Mouse (Mus musculus) embryonic fibroblast, embryonic 13.5 days (primary cell): ENCODE data around the gene Babam2. TPM values are rescaled to one million over a fixed set of nuclear protein-coding genes. Genes with fewer than 3 reads are reported as not detected.

Experiments used
- H3K27ac ChIP-seq: 2 replicates; pipeline ENCODE4 v1.5.1; 2012; ENCODE audit warnings: low read length, control low read depth, inconsistent platforms; ENCODE audit not compliant: insufficient read depth
- H3K4me1 ChIP-seq: 2 replicates; pipeline ENCODE4 v1.6.1; 2011; ENCODE audit warnings: low read length; ENCODE audit not compliant: control insufficient read depth, insufficient read depth
- H3K4me3 ChIP-seq: 2 replicates; pipeline ENCODE4 v1.5.1; 2011; ENCODE audit warnings: mild to moderate bottlenecking, control low read depth, low read length; ENCODE audit not compliant: insufficient read depth
- CTCF ChIP-seq: IDR thresholded peaks from 2 replicates; pipeline ENCODE4 v1.5.1; 2011; ENCODE audit warnings: mild to moderate bottlenecking, control low read depth, low read length, moderate library complexity, borderline replicate concordance; ENCODE audit not compliant: insufficient read depth
- POLR2A ChIP-seq: IDR thresholded peaks from 2 replicates; pipeline ENCODE4 v1.6.1; 2011; ENCODE audit warnings: low read depth, mild to moderate bottlenecking, control low read depth, low read length, moderate library complexity
- polyA plus RNA-seq: library from polyadenylated mRNA; stranded (reverse); fragments of >200 nt; gene quantifications from 2 replicates; pipeline ENCODE4 v1.2.4, GENCODE M21; 2011; ENCODE audit warnings: low read depth; ENCODE audit not compliant: missing spikeins, insufficient read length

Gene Babam2
- polyA plus RNA-seq, 1 experiment: 68.7 TPM

DNA sequence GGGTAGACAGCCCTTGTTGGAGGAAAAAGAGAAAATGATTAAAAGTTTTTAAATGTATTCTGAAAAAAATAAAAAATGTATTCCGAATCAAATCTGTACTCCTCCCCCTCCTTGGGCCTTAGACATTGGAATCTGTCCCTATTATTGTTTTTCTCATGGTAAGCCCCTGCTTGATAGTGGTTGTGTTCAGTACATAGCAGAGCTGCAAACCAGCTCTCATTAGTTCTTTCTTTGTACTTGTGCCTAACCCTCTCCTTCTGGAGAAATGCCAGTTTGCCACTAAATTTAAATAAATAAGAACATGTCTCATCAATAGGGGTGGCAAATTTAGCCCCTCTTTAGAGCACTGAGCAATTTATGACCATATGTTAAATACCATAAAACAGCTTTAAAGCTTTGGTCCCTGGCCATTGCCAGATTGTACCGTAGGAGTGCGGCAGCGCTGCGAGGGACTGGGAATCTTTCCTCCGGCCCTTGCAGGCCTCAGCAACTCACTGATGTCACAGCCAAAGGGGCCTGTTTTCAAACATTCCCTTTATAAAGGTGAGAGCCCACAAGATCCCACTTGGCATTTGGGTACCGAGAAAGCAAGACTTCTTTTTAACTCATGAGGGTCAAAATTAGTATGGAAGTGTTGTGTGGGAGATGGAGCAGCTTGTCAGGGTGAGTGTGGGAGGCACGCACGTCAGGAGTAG is 52.9 kb downstream of the Babam2 start:
- Histone ChIP-seq H3K4me3 (no peak overlapping the region), H3K27ac (peak overlapping the region; percentile 75), H3K4me1 (peaks cover 12% of the 10 kb centered on the region)
- TF ChIP-seq CTCF: no peak
- no peak for TF ChIP-seq POLR2A

DNA sequence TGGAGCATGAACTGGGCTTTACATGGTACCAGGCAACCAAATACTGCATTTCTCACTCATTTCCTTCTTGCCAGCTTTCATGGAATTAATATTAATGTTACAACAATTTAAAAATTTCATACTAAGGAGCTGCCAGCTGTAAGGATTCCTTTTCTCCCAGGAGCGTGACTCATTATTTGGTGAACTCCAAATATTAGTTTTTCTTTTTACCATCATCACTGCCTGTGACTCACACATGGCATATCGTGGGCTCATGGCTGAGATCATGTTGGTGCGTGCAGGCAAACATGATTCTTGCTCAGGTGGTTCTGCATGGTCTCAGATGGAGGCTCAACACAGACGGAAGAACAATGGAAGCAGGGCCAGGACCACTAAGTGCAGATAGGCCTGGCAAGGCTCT is 53.5 kb downstream of the Babam2 start:
- Histone ChIP-seq H3K27ac (peak overlapping the region; percentile 75), H3K4me3 (no peak overlapping the region), H3K4me1 (peaks cover 13% of the 10 kb centered on the region)
- TF ChIP-seq CTCF: no peak
- TF ChIP-seq POLR2A: no peak

DNA sequence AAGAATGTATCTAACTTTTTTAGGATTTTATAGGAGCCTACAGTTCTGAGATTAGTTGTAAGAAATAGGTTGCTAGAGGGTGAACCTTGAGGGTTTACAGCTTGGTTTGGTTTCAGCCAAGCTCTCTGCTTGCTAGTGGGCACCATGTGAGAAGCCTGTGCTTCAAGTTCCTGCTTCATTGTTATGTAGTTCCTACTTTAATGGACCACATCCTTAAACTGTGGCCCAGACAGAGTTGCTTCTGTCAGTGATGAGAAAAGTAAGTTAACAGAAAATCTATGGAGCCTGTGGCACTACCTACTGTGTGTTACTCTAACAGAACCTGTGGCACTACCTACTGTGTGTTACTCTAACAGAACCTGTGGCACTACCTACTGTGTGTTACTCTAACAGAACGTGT is 57.1 kb downstream of the Babam2 start:
- peaks cover 16% of the 10 kb centered on the region for H3K4me1 ChIP-seq
- TF ChIP-seq POLR2A (no peak), CTCF (no peak)
- peak overlapping the region; percentile 28; the same call in 1 of the 2 replicates for H3K27ac ChIP-seq
- H3K4me3 ChIP-seq: no peak overlapping the region

DNA sequence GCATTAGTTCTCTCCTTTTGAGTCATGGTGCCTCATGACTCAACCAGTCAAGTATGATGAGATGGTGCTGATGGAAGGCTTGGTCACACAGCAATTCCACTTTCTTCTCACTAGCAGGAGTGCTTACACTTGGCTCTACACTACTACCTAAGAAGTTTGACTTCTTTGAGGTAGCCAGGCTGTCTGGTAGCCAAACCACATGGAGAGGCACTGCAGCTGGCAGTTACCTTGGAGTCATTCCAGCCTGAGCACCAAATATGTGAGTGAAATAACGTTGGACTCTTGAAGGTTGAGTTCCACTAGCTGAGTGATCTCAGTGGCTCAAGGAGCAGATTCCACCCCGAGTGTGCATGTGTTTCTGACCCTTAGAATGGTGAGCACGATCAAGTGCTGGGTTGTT is 57.8 kb downstream of the Babam2 start:
- Histone ChIP-seq H3K4me3 (no peak overlapping the region), H3K4me1 (peaks cover 16% of the 10 kb centered on the region), H3K27ac (peak overlapping the region; percentile 70)
- TF ChIP-seq POLR2A (no peak), CTCF (no peak)

DNA sequence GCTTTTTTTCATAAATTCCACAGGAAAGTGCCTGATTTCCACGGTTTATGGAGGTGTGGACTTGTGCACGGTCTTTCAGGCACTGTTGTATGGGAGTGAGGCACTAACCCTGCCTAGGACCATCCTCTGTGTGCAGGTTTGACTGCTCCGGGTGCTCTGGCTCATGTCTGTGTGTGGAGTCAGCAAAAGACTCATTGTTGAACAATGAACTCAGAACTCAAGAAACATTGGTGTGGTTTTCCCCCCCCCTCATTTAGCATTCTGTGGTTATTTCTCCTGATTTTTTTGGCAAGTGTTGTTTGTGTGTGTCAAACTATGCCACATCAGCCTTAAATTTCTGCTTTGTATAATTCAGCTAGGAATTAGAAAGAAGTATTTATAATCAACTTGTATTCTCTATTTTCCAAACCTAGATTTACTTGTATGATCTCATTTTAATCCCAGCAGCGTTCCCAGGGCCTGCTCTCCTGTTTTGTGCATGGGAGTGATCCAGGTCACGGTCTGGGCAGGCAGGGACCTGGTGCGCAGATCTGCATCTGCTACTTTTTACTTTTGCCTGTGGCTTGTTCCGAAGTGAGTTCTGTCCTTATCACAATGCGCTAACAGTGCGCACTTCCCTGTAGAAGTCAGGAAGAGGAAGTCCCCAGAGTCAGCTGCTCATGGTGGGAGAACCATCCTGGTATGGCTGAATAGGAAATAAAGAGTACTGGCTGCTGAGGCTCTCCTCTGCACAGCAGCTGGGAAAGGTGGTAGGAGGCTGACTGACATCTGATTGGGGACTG is 61.0 kb downstream of the Babam2 start:
- H3K4me1 ChIP-seq: peaks cover 8% of the 10 kb centered on the region
- H3K4me3 ChIP-seq: no peak overlapping the region
- TF ChIP-seq CTCF (no peak), POLR2A (0 out of 2 replicates have a peak, but pooled peaks have one; percentile 22)
- H3K27ac ChIP-seq: peak overlapping the region; percentile 95

DNA sequence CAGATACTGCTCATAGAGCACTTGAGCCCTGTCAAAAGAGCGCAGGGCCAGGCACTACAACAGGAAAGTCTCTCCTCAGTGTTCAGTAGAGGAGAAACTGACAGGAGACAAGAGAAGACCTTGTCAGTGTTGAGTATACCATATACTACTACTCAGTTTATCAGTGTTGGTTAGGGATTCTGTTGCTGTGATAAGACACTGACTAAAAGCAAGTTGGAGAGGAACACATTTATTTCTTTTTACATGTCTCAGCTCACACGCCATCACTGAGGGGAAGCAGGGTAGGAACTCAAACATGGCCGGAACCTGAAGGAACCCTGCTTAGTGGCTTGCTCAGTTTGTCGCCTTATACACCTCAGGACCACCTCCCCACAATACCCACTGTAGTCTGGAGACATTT is 64.4 kb downstream of the Babam2 start:
- H3K27ac ChIP-seq: no peak overlapping the region
- TF ChIP-seq POLR2A (no peak), CTCF (no peak)

DNA sequence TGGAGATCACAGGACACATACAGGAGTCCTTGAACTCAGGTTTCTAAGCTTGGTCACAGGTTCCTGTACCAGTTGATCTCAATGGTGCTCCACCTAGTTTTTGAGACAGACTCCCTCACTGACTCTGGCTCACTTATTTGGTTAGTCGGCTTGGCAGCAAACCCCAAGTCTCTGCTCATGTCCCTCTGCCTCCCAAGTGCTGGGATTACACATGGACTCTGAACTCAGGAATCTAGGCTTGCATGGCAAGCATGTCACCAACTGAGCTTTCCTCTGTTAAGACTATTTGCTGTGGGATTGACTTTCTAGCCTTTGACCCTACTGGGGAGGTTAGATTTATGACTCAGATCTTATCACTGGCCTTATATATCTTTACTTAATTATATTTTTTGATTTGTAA is 65.3 kb downstream of the Babam2 start:
- no peak overlapping the region for H3K4me3 ChIP-seq
- TF ChIP-seq POLR2A (no peak), CTCF (no peak)

More for the DNA sequence above, 64.4 kb downstream of the Babam2 start:
- H3K4me3 ChIP-seq: no peak overlapping the region
- H3K4me1 ChIP-seq: peaks cover 3% of the 10 kb centered on the region

DNA sequence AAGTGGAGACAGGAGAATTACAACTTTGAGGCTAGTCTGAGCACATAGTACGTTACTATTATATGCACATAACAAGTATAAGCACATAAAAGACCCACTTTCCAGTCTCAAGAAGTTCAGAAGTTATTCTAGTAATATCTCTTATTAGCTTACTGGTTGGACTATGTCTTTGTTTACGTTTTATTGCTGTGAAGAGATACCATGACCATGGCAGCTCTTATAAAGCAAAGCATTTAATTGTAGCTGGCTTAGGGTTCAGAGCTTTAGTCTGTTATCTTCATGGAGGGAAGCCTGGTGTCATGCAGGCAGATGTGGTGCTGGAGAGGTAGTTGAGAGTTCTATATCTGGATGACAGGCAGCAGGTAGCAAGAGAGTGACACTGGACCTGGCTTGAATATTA is 68.3 kb downstream of the Babam2 start:
- no peak overlapping the region for H3K4me3 ChIP-seq
- no peaks in the 10 kb centered on the region; the same call in 1 of the 2 replicates for H3K4me1 ChIP-seq
- TF ChIP-seq CTCF (no peak), POLR2A (no peak)
- H3K27ac ChIP-seq: no peak overlapping the region

More for the DNA sequence above, 65.3 kb downstream of the Babam2 start:
- Histone ChIP-seq H3K4me1 (peaks cover 3% of the 10 kb centered on the region), H3K27ac (peak overlapping the region; percentile 10; the same call in 1 of the 2 replicates)

DNA sequence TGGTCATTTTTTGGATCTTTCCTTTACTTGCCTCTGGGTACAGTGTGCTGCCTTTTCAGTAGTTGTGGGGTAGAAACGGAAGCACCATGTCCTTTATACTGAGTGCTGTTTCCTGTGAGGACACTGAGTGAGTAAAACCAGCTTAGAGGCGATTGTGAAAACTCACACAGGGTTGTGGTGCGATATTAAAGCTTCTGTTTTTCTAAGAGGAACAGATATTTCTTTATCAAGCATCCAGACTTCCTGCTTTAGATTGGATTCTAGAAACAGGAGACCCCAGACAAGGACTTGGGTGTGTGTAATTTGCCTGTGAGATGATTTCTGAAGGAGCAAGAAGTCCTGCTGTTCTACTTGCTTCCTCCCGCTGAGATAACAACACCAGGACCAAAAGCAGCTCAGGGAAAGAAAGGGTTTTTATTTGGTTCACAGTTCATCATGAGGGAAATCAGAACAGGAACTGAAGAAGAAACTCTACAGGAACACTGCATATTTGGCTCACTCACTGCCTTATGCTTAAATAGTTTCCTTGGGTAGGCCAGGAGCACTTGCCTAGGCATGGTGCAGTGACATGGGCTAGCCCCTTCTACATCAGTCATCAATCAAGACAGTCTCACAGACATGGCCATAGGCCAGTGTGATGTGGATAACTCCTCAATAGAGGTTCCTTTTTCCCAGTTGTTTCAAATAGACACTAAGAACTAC is 69.5 kb downstream of the Babam2 start:
- TF ChIP-seq CTCF (no peak), POLR2A (no peak)
- H3K4me3 ChIP-seq: no peak overlapping the region
- no peak overlapping the region for H3K27ac ChIP-seq

More for the DNA sequence above, 69.5 kb downstream of the Babam2 start:
- H3K4me1 ChIP-seq: no peaks in the 10 kb centered on the region; the same call in 1 of the 2 replicates
